Mouse (Mus musculus) urinary bladder, postnatal 25 days (tissue): Measurements from ENCODE around the gene Hist2h3b.

Source experiments
- DNase-seq: peaks from one replicate; pipeline ENCODE4 v3.0.0; 2022; ENCODE audit warnings: low spot score

Hist2h3b gene

GRCm38 (mm10) chr3:96268051-96268775, at the start of gene Hist2h3b:
Hist2h3b (plus strand) TSS chr3:96268654.
- DNase-seq: peak; percentile 67

GRCm38 (mm10) chr3:96219191-96219641, 49.2 kb upstream of the Hist2h3b start:
- DNase-seq: no peak

GRCm38 (mm10) chr3:96219661-96220130, 48.8 kb upstream of the Hist2h3b start, which contains the start of the genes Bola1 and Hist2h2ab:
Bola1 (minus strand) TSS chr3:96219709.
Hist2h2ab (plus strand) TSS chr3:96219865.
- DNase-seq: peak; percentile 56

- peak; percentile 19 for DNase-seq
Measured at GRCm38 (mm10) chr3:96220131-96220764, 48.2 kb upstream of the Hist2h3b start.

GRCm38 (mm10) chr3:96220765-96221639, 47.5 kb upstream of the Hist2h3b start, which contains the start of the genes Hist2h2ac and Hist2h2be:
Hist2h2ac (minus strand) TSS chr3:96220880.
Hist2h2be (plus strand) TSS chr3:96221119.
- DNase-seq: peak; percentile 62

- no peak for DNase-seq
Measured at GRCm38 (mm10) chr3:96221640-96222038, 46.8 kb upstream of the Hist2h3b start.

GRCm38 (mm10) chr3:96222774-96223173, 45.7 kb upstream of the Hist2h3b start:
- no peak for DNase-seq

GRCm38 (mm10) chr3:96225421-96225820, 43.0 kb upstream of the Hist2h3b start:
- DNase-seq: no peak

GRCm38 (mm10) chr3:96226695-96227648, 41.5 kb upstream of the Hist2h3b start:
- DNase-seq: no peak

GRCm38 (mm10) chr3:96228828-96229227, 39.6 kb upstream of the Hist2h3b start:
- DNase-seq: no peak

GRCm38 (mm10) chr3:96230404-96230803, 38.0 kb upstream of the Hist2h3b start:
- DNase-seq: no peak

- no peak for DNase-seq
Measured at GRCm38 (mm10) chr3:96230910-96231757, 37.3 kb upstream of the Hist2h3b start.

- no peak for DNase-seq
Measured at GRCm38 (mm10) chr3:96231758-96232120, 36.7 kb upstream of the Hist2h3b start.

GRCm38 (mm10) chr3:96234914-96235313, 33.5 kb upstream of the Hist2h3b start:
- no peak for DNase-seq

- no peak for DNase-seq
Measured at GRCm38 (mm10) chr3:96235836-96236235, 32.6 kb upstream of the Hist2h3b start.

GRCm38 (mm10) chr3:96236834-96237334, 31.6 kb upstream of the Hist2h3b start:
- DNase-seq: no peak

- no peak for DNase-seq
Measured at GRCm38 (mm10) chr3:96237335-96237903, 31.0 kb upstream of the Hist2h3b start.

- DNase-seq: no peak
Measured at GRCm38 (mm10) chr3:96237904-96238511, 30.4 kb upstream of the Hist2h3b start.
